Mouse (Mus musculus) frontal cortex, postnatal 36 days (tissue): ENCODE measurements around the gene Ssbp2.

Experiments
- DNase-seq, 2 experiments: peaks; one replicate each; pipeline ENCODE4 v3.0.0; 2022; ENCODE audit warnings: low spot score in 2 of 2

Ssbp2 gene

GRCm38 (mm10) chr13:91634123-91634522 is 174.0 kb downstream of the Ssbp2 start:
- DNase-seq = no peak

- no peak for DNase-seq
Observed at GRCm38 (mm10) chr13:91635957-91636356, 175.9 kb downstream of the Ssbp2 start.

GRCm38 (mm10) chr13:91636814-91637213 is 176.7 kb downstream of the Ssbp2 start:
- peak; percentile 80 to 88 for DNase-seq

GRCm38 (mm10) chr13:91638836-91639235 is 178.8 kb downstream of the Ssbp2 start:
- DNase-seq = no peak

- DNase-seq = no peak
Observed at GRCm38 (mm10) chr13:91640219-91640618, 180.1 kb downstream of the Ssbp2 start.

GRCm38 (mm10) chr13:91648240-91648639 is 188.2 kb downstream of the Ssbp2 start:
- peak in 1 of 2 experiments; percentile 48 for DNase-seq

GRCm38 (mm10) chr13:91649926-91650325 is 189.8 kb downstream of the Ssbp2 start:
- DNase-seq = no peak

- no peak for DNase-seq
Observed at GRCm38 (mm10) chr13:91661068-91661795, 201.1 kb downstream of the Ssbp2 start.

- no peak for DNase-seq
Observed at GRCm38 (mm10) chr13:91662751-91663150, 202.7 kb downstream of the Ssbp2 start.

GRCm38 (mm10) chr13:91673241-91673640 is 213.2 kb downstream of the Ssbp2 start:
- no peak for DNase-seq

- no peak for DNase-seq
Observed at GRCm38 (mm10) chr13:91680764-91681437, 220.8 kb downstream of the Ssbp2 start.

GRCm38 (mm10) chr13:91681474-91681873 is 221.4 kb downstream of the Ssbp2 start:
- no peak for DNase-seq

GRCm38 (mm10) chr13:91690118-91690517 is 230.0 kb downstream of the Ssbp2 start:
- no peak for DNase-seq

GRCm38 (mm10) chr13:91693615-91694014 is 233.5 kb downstream of the Ssbp2 start:
- no peak for DNase-seq

- no peak for DNase-seq
Observed at GRCm38 (mm10) chr13:91695406-91695805, 235.3 kb downstream of the Ssbp2 start.

GRCm38 (mm10) chr13:91696109-91696645 is 236.1 kb downstream of the Ssbp2 start:
- DNase-seq = no peak

- DNase-seq = peak in 1 of 2 experiments; percentile 44
Observed at GRCm38 (mm10) chr13:91697011-91697410, 236.9 kb downstream of the Ssbp2 start.

GRCm38 (mm10) chr13:91702337-91702736 is 242.3 kb downstream of the Ssbp2 start:
- no peak for DNase-seq

GRCm38 (mm10) chr13:91719487-91719886 is 259.4 kb downstream of the Ssbp2 start:
- no peak for DNase-seq

- DNase-seq = no peak
Observed at GRCm38 (mm10) chr13:91723108-91723735, 263.1 kb downstream of the Ssbp2 start.

- no peak for DNase-seq
Observed at GRCm38 (mm10) chr13:91723736-91724119, 263.6 kb downstream of the Ssbp2 start.

- DNase-seq = no peak
Observed at GRCm38 (mm10) chr13:91724211-91724610, 264.1 kb downstream of the Ssbp2 start.

- no peak for DNase-seq
Observed at GRCm38 (mm10) chr13:91725130-91725529, 265.0 kb downstream of the Ssbp2 start.
